Mouse (Mus musculus) mesoderm, embryonic 11.5 days (tissue): ENCODE results near the gene Ephb2.
A peak's percentile ranks its signal among the peaks of the same experiment; 100 is the strongest.

Experiments used
- DNase-seq: peaks from one replicate; pipeline ENCODE4 v3.0.0-alpha.2; 2012; ENCODE audit warnings: low read depth, low spot score

Gene Ephb2

GRCm38 (mm10) chr4:136702456-136702855, 133.3 kb downstream of the Ephb2 start:
- no peak for DNase-seq

GRCm38 (mm10) chr4:136701236-136701635, 134.6 kb downstream of the Ephb2 start:
- no peak for DNase-seq

GRCm38 (mm10) chr4:136699084-136699450, 136.7 kb downstream of the Ephb2 start:
- no peak for DNase-seq

GRCm38 (mm10) chr4:136698404-136699083, 137.2 kb downstream of the Ephb2 start:
- DNase-seq, result no peak

- no peak for DNase-seq
These were observed 138.5 kb downstream of the Ephb2 start for GRCm38 (mm10) chr4:136697325-136697724.

DNA sequence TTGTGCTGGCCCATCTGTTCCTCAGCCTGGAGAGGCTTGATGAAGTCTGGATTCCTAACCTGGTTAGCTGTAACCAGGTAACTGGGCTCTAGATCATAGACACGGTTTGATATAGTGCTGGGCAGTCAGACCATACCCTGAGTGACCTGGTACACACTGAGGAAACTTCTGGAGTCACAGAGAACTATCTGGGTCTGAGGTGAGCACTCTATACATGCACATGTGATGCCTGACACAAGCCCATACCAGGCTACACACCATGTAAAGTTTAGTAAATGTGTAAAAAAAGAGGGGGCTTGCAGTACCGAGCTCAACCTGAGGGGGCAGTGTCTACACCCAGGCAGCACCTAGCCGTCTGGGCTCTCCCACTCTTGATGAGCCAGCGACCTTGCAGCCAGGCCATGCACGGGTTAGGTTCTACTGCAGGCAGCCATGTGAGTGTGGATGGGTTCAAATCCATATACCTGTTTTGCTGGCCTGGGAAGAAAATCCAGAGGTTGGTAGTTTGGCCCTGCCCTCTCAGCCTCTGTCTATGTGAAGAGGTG, 139.3 kb downstream of the Ephb2 start:
- peak; percentile 74 for DNase-seq

DNA sequence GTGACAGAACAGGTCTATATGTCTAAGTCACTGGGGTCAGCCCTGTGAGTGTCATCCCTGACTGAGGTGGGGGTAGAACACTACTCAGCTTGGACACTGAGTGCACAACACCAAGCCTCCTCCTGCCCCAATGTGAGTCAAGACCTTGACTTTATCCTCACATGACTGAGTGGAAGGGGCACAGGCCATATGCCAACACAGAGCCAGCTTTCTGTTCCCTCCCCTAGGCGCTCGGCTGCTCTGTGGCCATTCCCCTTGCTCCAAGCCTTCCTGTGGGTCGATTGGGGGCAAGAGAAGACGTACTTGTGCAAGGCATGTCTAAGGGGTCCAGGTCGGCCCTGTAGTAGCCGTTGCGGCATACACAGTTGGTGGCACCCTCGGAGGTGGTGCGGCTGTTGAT, 140.1 kb downstream of the Ephb2 start:
- no peak for DNase-seq

DNA sequence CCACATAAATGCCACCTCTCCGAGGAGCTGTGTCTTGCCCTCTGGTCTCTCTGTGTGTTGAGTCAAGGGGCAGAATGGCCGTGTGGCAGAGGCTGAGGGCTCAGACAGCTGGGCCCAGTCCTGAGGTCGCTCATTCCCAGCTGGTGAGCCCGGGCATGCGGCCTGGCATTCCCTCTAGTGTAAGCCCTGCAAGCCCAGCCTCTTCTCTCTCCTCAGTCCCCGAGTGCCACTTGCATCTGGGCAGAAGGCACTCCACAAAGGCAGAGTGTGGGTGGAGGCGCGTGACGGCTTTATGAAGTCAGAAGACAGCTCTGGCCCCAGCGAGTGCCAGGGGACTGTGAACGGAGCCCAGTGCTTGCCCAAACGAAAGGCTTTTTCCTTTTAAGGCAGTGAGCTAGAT, 145.8 kb downstream of the Ephb2 start:
- DNase-seq, result no peak

DNA sequence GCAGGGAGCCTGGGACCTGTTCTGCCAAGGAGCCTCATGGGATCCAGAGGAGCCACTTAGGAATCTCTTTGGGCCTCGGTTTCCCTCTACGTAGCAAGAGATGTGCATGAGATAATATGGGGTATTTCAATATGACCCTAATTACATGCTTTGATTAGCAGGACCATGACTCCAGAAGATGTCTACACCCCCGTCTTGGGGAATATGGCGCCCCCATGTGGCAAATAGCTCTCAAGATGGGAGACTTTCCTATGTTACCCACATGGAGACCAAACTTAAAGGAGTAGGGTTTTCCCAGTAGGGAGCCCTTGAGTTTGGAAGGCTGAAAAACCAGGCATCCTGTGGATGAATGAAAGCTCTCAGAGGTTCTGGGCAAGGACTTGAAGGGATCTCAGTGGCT, 147.7 kb downstream of the Ephb2 start:
- DNase-seq, result no peak

GRCm38 (mm10) chr4:136685431-136685869, 150.3 kb downstream of the Ephb2 start:
- peak; percentile 75 for DNase-seq

GRCm38 (mm10) chr4:136684485-136684884, 151.3 kb downstream of the Ephb2 start:
- DNase-seq, result no peak

- no peak for DNase-seq
These were observed 155.1 kb downstream of the Ephb2 start for GRCm38 (mm10) chr4:136680641-136681040.

DNA sequence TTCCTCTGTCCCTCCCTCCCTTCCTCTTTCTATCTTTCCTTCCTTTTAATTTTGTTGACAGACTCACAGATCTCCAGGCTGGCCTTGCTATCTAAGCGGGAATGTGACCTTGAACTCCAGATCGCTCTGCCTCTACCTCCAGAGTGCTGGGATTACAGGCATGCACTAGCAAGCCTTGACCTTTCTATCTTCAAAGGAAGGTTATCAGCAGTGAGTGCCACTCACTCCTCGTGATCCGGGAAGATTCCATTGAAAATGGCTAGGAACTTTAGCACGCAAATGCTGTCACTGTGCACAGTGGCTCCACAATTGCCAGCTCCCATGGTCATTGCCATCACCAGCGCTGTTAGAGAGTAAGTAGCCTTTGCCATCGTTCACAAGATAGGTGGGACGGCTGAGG, 156.6 kb downstream of the Ephb2 start:
- DNase-seq, result no peak

DNA sequence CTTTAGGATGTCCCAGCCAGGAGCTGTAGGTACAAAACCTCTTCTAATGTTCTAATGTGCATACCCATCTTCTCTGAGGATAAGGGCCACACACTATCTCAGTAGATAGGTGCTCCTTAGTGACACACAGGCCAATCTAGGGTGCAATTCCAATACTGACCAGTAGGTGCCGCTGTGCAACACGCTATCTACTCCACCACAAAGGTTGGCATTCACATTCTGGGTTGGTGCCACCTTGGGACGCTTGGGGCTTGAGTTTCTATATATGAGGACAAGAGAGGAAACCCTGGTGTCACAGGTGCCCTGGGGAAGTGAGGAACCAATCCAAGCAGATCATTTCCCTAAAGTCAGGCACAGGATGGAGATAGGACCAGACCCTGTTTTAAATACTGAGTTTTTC, 157.3 kb downstream of the Ephb2 start:
- peak; percentile 89 for DNase-seq

GRCm38 (mm10) chr4:136675439-136675838, 160.3 kb downstream of the Ephb2 start:
- no peak for DNase-seq

- DNase-seq, result no peak
These were observed 163.3 kb downstream of the Ephb2 start for GRCm38 (mm10) chr4:136672335-136673090.

DNA sequence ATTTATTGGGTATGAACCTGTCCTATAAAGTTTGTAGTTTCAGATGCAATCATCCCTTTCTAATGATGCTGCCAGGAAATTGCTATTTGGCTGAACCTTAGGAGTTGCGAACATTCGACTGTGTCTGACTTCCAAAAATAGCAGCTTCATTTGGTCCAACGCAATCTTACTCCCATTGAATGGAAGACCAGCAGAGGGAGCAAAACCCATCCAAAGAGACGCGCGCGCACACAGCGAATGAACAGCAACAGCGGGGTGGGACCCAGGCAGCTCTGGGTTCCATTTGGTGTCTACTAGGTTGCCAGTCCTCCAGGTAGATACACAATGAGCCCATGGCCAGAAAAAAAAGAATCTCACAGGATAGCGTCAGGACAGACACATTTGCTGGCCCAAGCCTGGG, 168.0 kb downstream of the Ephb2 start:
- no peak for DNase-seq

GRCm38 (mm10) chr4:136666002-136666401, 169.8 kb downstream of the Ephb2 start:
- DNase-seq, result no peak

- DNase-seq, result no peak
These were observed 170.7 kb downstream of the Ephb2 start for GRCm38 (mm10) chr4:136665068-136665467.

DNA sequence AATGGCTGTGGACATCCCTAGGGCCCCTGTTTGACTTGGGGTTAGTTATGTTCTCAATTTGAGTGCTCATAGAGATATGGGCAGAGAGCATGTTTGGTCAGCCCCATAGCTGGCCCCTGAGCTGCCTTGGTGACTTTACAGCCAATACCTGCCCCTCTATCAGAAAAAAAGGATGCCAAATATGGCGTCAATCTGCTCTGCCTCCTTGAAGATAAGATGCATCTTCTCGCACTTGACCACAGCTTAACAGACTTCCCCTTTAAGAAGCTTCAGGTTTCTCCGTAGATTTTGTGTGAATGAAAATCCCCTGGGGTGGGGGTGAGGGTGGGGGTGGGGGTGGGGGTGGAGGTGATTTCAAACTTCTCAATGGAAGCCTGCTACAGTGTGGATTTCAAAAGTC, 177.9 kb downstream of the Ephb2 start:
- DNase-seq, result no peak

DNA sequence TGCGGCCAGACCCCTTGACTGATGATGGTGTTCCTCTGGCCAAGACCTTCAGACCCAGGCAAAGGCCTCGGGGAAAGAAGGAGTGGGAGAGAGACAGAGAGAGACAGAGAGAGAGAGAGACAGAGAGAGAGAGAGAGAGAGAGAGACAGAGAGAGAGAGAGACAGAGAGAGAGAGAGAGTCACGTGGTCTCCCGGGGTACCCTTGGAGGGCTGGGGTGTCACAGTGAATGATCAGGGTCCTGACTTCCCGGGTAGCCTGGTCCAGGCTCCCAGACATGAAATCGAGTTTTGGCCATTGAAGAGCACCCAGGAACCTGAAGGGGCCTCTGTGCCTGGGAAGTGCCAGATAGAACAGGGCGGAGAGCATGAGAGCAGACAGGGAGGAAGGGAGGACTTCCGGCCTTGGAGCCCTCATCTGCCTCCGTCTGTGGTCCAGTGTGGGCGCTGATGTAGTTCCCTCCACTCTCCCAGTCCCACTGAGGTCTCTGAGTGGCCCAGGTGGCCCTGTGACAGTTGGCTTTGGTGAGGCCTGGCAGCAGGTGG, 182.0 kb downstream of the Ephb2 start:
- no peak for DNase-seq

DNA sequence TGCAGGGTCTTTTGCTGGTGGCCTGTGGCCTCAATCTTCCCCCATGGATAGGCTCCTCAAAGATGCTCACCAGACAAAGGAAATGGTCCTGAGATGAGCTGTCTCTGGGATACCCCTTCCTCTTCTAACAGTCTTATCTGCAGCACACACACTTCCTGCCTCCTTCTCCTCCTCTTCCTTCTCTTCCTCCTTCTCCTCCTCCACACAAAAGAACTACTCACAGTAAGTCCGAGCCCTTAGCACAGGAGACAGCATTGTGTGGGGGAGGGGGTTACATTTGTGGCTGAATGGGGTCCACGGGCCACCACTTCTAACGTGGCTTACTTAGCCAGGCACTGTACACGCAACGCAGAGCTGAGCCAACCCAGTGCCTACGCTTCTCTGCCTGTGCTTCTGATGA, 182.8 kb downstream of the Ephb2 start:
- DNase-seq, result no peak

GRCm38 (mm10) chr4:136652528-136652910, 183.3 kb downstream of the Ephb2 start:
- no peak for DNase-seq
